Mouse (Mus musculus): ENCODE measurements around the gene Mms19. TPM values are rescaled to one million over a fixed set of nuclear protein-coding genes. Genes with fewer than 3 reads are reported as not detected.

The Mms19 gene
- total RNA-seq, 1 experiment: 59.6 TPM

GRCm38 (mm10) chr19:42001253-42001980 is 20.5 kb upstream of the Mms19 start:
- Histone ChIP-seq H3K27ac (ENCODE audit: insufficient read depth, low read depth, low read length, poor library complexity, severe bottlenecking) (no peak overlapping the region), H3K4me1 (ENCODE audit: control insufficient read depth in 2 of 2, insufficient read depth in 2 of 2, low read length in 2 of 2, poor library complexity in 1 of 2) (peaks cover 7 to 14% of the 10 kb centered on the region in 2 experiments; a peak in 3 of 4 replicates), H3K9ac (ENCODE audit: insufficient read depth, low read depth, low read length, poor library complexity, severe bottlenecking) (no peak overlapping the region), H3K4me3 (ENCODE audit: insufficient read depth in 1 of 2, low read depth in 1 of 2, low read length in 2 of 2, poor library complexity in 1 of 2, severe bottlenecking in 1 of 2) (no peak overlapping the region), H3K36me3 (ENCODE audit: control insufficient read depth, insufficient read depth, low read length, poor library complexity, severe bottlenecking) (no peaks in the 10 kb centered on the region), H3K9me3 (ENCODE audit: control insufficient read depth, insufficient read depth, low read depth, low read length) (no peaks in the 10 kb centered on the region)
- in situ Hi-C loops (cut with MboI; ENCODE audit: low sequenced_read_pairs in 2 of 2, unreplicated experiment in 2 of 2): no loop called here
- DNase-seq (ENCODE audit: low read depth, low spot score): no peak
- TF ChIP-seq ZC3H11A (IDR thresholded peaks at IDR 0.05; ENCODE audit: borderline replicate concordance, low read depth, low read length) (no peak), CHD2 (IDR thresholded peaks at IDR 0.05; ENCODE audit: low read depth, low read length) (no peak), HCFC1 (IDR thresholded peaks at IDR 0.05; ENCODE audit: borderline replicate concordance, insufficient read depth, low read length) (no peak)

DNA sequence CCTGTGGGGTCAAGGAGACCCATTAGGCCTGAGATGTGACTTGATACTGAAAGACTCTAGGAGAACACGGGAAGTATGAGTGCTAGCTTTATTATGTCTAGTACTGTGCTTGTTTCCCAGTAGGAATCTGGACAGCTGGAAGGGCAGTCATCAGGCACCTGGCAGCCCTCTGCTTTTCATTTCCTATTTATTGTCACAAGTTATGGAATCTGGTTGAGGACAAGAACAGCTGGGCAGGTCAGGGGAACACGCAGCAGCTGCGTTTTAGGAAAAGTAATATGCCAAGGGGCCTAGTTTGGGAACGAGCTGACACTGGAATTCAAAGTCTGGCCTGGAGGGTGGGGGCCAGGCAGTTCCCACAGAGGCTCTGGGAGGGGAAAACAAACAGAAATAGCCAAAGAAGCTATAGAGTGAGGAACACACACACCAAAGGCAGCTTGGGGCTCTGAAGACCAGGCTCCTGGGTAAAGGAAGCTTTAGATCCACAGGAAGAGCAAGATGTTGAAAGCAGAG is 19.5 kb upstream of the Mms19 start:
- DNase-seq (ENCODE audit: low read depth, low spot score): no peak
- TF ChIP-seq HCFC1 (IDR thresholded peaks at IDR 0.05; ENCODE audit: borderline replicate concordance, insufficient read depth, low read length) (no peak), CHD2 (IDR thresholded peaks at IDR 0.05; ENCODE audit: low read depth, low read length) (no peak), MAFK (IDR thresholded peaks at IDR 0.05; ENCODE audit: insufficient read depth, low read depth, low read length) (no peak), ZC3H11A (IDR thresholded peaks at IDR 0.05; ENCODE audit: borderline replicate concordance, low read depth, low read length) (no peak), ZNF384 (IDR thresholded peaks at IDR 0.05; ENCODE audit: low read depth, low read length) (no peak)
- Histone ChIP-seq H3K9ac (ENCODE audit: insufficient read depth, low read depth, low read length, poor library complexity, severe bottlenecking) (no peak overlapping the region), H3K27ac (ENCODE audit: insufficient read depth, low read depth, low read length, poor library complexity, severe bottlenecking) (no peak overlapping the region), H3K4me1 (ENCODE audit: control insufficient read depth in 2 of 2, insufficient read depth in 2 of 2, low read length in 2 of 2, poor library complexity in 1 of 2) (peaks cover 12 to 18% of the 10 kb centered on the region in 2 experiments), H3K36me3 (ENCODE audit: control insufficient read depth, insufficient read depth, low read length, poor library complexity, severe bottlenecking) (no peaks in the 10 kb centered on the region), H3K9me3 (ENCODE audit: control insufficient read depth, insufficient read depth, low read depth, low read length) (no peaks in the 10 kb centered on the region), H3K4me3 (ENCODE audit: insufficient read depth in 1 of 2, low read depth in 1 of 2, low read length in 2 of 2, poor library complexity in 1 of 2, severe bottlenecking in 1 of 2) (no peak overlapping the region)
- in situ Hi-C loops (cut with MboI; ENCODE audit: low sequenced_read_pairs in 2 of 2, unreplicated experiment in 2 of 2): no loop called here

DNA sequence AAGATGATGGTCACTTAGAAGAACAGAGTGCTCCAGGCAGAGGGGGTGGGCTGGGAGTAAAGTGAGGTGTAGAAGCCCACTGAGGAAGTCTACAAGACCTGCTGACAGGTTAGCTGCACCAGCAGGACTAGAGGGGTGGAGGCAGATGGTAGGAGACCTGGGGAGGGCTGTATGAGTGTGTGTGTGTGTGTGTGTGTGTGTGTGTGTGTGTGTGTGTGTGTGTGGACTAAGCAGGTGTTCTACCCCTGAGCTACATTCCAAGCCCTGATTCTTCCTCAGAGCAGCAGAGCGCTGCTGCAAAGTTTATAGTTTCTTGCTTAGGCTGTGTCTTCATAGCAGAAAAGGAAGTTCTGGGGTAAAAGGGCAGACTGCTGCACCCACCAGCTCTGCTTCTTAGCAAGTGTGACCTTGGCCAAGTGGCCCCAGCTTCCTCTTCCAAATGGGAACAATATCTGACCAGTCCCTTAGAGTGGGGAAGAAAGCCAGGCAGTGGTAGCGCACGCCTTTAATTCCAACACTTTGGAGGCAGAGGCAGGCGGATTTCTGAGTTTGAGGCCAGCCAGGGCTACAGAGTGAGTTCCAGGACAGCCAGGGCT is 18.8 kb upstream of the Mms19 start:
- no peaks in the 10 kb centered on the region for H3K36me3 ChIP-seq (ENCODE audit: control insufficient read depth, insufficient read depth, low read length, poor library complexity, severe bottlenecking)
- H3K9ac ChIP-seq (ENCODE audit: insufficient read depth, low read depth, low read length, poor library complexity, severe bottlenecking): no peak overlapping the region
- peaks cover 16 to 18% of the 10 kb centered on the region in 2 experiments for H3K4me1 ChIP-seq (ENCODE audit: control insufficient read depth in 2 of 2, insufficient read depth in 2 of 2, low read length in 2 of 2, poor library complexity in 1 of 2)
- H3K4me3 ChIP-seq (ENCODE audit: insufficient read depth in 1 of 2, low read depth in 1 of 2, low read length in 2 of 2, poor library complexity in 1 of 2, severe bottlenecking in 1 of 2): no peak overlapping the region
- DNase-seq (ENCODE audit: low read depth, low spot score): no peak
- in situ Hi-C loops (cut with MboI; ENCODE audit: low sequenced_read_pairs in 2 of 2, unreplicated experiment in 2 of 2): no loop called here
- TF ChIP-seq ZNF384 (IDR thresholded peaks at IDR 0.05; ENCODE audit: low read depth, low read length) (no peak), CHD2 (IDR thresholded peaks at IDR 0.05; ENCODE audit: low read depth, low read length) (no peak), ZC3H11A (IDR thresholded peaks at IDR 0.05; ENCODE audit: borderline replicate concordance, low read depth, low read length) (no peak), HCFC1 (IDR thresholded peaks at IDR 0.05; ENCODE audit: borderline replicate concordance, insufficient read depth, low read length) (no peak), MAFK (IDR thresholded peaks at IDR 0.05; ENCODE audit: insufficient read depth, low read depth, low read length) (no peak)
- no peak overlapping the region for H3K27ac ChIP-seq (ENCODE audit: insufficient read depth, low read depth, low read length, poor library complexity, severe bottlenecking)
- H3K9me3 ChIP-seq (ENCODE audit: control insufficient read depth, insufficient read depth, low read depth, low read length): no peaks in the 10 kb centered on the region

- DNase-seq (ENCODE audit: low read depth, low spot score): no peak
- H3K9me3 ChIP-seq (ENCODE audit: control insufficient read depth, insufficient read depth, low read depth, low read length): no peaks in the 10 kb centered on the region
- no peak overlapping the region for H3K27ac ChIP-seq (ENCODE audit: insufficient read depth, low read depth, low read length, poor library complexity, severe bottlenecking)
- in situ Hi-C loops (cut with MboI; ENCODE audit: low sequenced_read_pairs in 2 of 2, unreplicated experiment in 2 of 2): no loop called here
- no peaks in the 10 kb centered on the region for H3K36me3 ChIP-seq (ENCODE audit: control insufficient read depth, insufficient read depth, low read length, poor library complexity, severe bottlenecking)
- no peak overlapping the region for H3K4me3 ChIP-seq (ENCODE audit: insufficient read depth in 1 of 2, low read depth in 1 of 2, low read length in 2 of 2, poor library complexity in 1 of 2, severe bottlenecking in 1 of 2)
- H3K4me1 ChIP-seq (ENCODE audit: control insufficient read depth in 2 of 2, insufficient read depth in 2 of 2, low read length in 2 of 2, poor library complexity in 1 of 2): peaks cover 18 to 22% of the 10 kb centered on the region in 2 experiments
- no peak overlapping the region for H3K9ac ChIP-seq (ENCODE audit: insufficient read depth, low read depth, low read length, poor library complexity, severe bottlenecking)
- TF ChIP-seq HCFC1 (IDR thresholded peaks at IDR 0.05; ENCODE audit: borderline replicate concordance, insufficient read depth, low read length): no peak
- TF ChIP-seq ZNF384 (IDR thresholded peaks at IDR 0.05; ENCODE audit: low read depth, low read length): no peak
- no peak for TF ChIP-seq MAFK (IDR thresholded peaks at IDR 0.05; ENCODE audit: insufficient read depth, low read depth, low read length)
- TF ChIP-seq CHD2 (IDR thresholded peaks at IDR 0.05; ENCODE audit: low read depth, low read length): no peak
- no peak for TF ChIP-seq ZC3H11A (IDR thresholded peaks at IDR 0.05; ENCODE audit: borderline replicate concordance, low read depth, low read length)
These were observed 18.0 kb upstream of the Mms19 start for GRCm38 (mm10) chr19:41998770-41999548.
